Mouse (Mus musculus): ENCODE measurements around the gene Lsm3.

Gene Lsm3

DNA sequence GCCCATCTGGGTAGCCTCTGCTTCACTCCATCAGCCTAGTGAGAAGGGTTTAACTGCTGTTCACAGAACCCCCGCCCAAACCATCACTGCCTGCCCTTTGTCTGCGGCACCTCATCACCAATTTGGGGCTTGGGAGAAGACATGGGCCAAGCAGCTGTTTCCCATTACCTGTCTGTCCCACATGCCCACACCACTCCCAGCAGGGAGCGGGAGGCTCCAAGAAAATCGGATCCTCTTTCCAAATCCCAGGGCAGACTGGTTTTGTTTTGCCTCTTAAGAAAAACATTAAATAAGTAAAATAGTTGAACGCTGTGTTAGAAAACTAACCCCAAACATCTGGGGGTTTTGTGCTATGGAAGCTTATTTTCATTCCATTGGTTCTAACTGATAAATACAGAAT is 33.9 kb downstream of the Lsm3 start:
- no peak for DNase-seq (ENCODE audit: extremely low read depth, insufficient read length, low spot score)

GRCm38 (mm10) chr6:91551671-91552070 is 35.9 kb downstream of the Lsm3 start:
- DNase-seq (ENCODE audit: extremely low read depth, insufficient read length, low spot score) = no peak

DNA sequence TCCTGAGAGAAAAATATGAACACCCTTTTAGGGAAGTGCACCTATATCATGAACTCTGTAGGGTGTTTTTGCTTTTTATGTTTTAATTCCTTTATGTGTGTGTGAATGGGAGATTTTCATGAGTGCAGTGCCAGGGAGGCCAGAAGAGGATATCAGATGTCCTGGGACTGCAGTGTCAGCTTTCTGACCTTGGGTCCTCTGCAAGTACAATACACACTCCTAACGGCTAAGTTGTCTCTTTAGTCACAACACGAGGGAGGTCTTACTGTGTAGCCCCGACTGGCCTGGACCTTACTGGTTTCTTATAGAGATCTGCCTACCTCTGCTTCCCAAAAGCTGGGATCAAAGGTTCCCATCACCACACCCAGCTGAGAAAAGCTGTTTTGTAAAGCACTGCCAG is 37.0 kb downstream of the Lsm3 start:
- DNase-seq (ENCODE audit: extremely low read depth, insufficient read length, low spot score) = no peak

- DNase-seq (ENCODE audit: extremely low read depth, insufficient read length, low spot score) = no peak
Measured at GRCm38 (mm10) chr6:91558565-91558964, 42.8 kb downstream of the Lsm3 start.

- peak; percentile 68 for DNase-seq (ENCODE audit: extremely low read depth, insufficient read length, low spot score)
Measured at GRCm38 (mm10) chr6:91559371-91559770, 43.6 kb downstream of the Lsm3 start.

DNA sequence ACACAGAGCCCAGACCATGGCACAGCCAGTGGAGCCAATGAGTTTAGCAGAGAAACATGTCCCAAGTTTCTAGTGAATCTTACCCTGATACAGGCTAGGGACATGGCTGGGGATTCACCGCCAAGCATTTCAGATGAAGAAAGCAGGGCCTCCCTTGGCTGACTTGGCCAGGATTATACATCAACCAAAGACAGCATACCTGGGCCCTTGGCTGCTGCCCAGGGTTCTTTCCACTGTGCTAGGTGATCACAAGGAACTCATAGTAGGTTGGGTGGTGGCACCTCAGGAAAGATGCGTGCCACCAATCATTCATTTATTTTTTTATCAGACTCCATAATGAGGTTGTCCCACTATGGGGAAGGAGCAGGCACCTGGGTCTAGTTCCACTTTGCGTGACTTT is 44.5 kb downstream of the Lsm3 start:
- DNase-seq (ENCODE audit: extremely low read depth, insufficient read length, low spot score) = no peak

- no peak for DNase-seq (ENCODE audit: extremely low read depth, insufficient read length, low spot score)
Measured at GRCm38 (mm10) chr6:91563031-91563430, 47.3 kb downstream of the Lsm3 start.

DNA sequence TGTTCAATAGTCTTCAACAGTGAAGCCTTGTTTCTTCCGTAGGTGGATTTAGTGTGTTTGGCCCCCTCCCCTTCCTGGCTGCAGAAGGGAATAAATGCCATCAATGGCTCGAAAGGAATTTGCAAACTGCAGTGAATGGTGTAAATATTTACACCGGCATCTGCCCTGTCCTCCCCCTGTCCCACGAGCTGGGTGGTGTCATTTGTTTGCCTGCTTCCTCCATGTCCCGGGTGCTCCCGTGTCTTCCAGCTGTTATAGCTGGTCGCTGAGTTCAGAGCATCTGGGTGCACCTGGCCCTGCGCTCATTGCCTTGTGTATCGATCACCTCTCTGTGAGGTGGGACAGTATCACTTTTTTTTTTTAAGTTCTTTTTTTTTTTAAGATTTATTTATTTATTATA is 50.7 kb downstream of the Lsm3 start:
- DNase-seq (ENCODE audit: extremely low read depth, insufficient read length, low spot score) = no peak
